Mouse (Mus musculus) brain, adult 2 months (tissue): ENCODE results near the gene Akap9.
A peak's percentile ranks its signal among the peaks of the same experiment; 100 is the strongest.
"Not testable (repeated sequence)": the region's sequence is repeated elsewhere in the genome, so short reads cannot be mapped to it uniquely, and the experiment has no call there.

Experiments used
- DNase-seq: peaks from one replicate; pipeline ENCODE4 v3.0.0; 2011; ENCODE audit warnings: low read depth, low spot score

Akap9 gene

GRCm38 (mm10) chr5:4039351-4039750 is 111.5 kb downstream of the Akap9 start:
- no peak for DNase-seq

GRCm38 (mm10) chr5:4040372-4040771 is 112.5 kb downstream of the Akap9 start:
- no peak for DNase-seq

- no peak for DNase-seq
Measured at GRCm38 (mm10) chr5:4040922-4041321, 113.1 kb downstream of the Akap9 start.

GRCm38 (mm10) chr5:4060313-4060712 is 132.5 kb downstream of the Akap9 start:
- DNase-seq = no peak

- DNase-seq = no peak
Measured at GRCm38 (mm10) chr5:4066476-4067115, 138.7 kb downstream of the Akap9 start.

- no peak for DNase-seq
Measured at GRCm38 (mm10) chr5:4067203-4067602, 139.3 kb downstream of the Akap9 start.

GRCm38 (mm10) chr5:4079086-4079485 is 151.2 kb downstream of the Akap9 start:
- no peak for DNase-seq

- DNase-seq = no peak
Measured at GRCm38 (mm10) chr5:4080861-4081260, 153.0 kb downstream of the Akap9 start.

GRCm38 (mm10) chr5:4081513-4081912 is 153.7 kb downstream of the Akap9 start:
- no peak for DNase-seq

- DNase-seq = no peak
Measured at GRCm38 (mm10) chr5:4084948-4085347, 157.1 kb downstream of the Akap9 start.

- no peak for DNase-seq
Measured at GRCm38 (mm10) chr5:4086309-4086708, 158.5 kb downstream of the Akap9 start.

- DNase-seq = no peak
Measured at GRCm38 (mm10) chr5:4088190-4088589, 160.3 kb downstream of the Akap9 start.

- DNase-seq = no peak
Measured at GRCm38 (mm10) chr5:4094471-4094870, 166.6 kb downstream of the Akap9 start.

GRCm38 (mm10) chr5:4101031-4101430 is 173.2 kb downstream of the Akap9 start:
- DNase-seq = no peak

- no peak for DNase-seq
Measured at GRCm38 (mm10) chr5:4101770-4102169, 173.9 kb downstream of the Akap9 start.

GRCm38 (mm10) chr5:4103626-4104340 is 175.9 kb downstream of the Akap9 start:
- peak; percentile 36 for DNase-seq

- DNase-seq = peak; percentile 99
Measured at GRCm38 (mm10) chr5:4104341-4105040, 176.6 kb downstream of the Akap9 start, which contains the start of gene Cyp51. Cyp51 (minus strand) TSS chr5:4104746.

- no peak for DNase-seq
Measured at GRCm38 (mm10) chr5:4105651-4106186, 177.9 kb downstream of the Akap9 start.

GRCm38 (mm10) chr5:4107056-4107455 is 179.2 kb downstream of the Akap9 start:
- DNase-seq = not testable (repeated sequence)

GRCm38 (mm10) chr5:4112570-4113098 is 184.8 kb downstream of the Akap9 start:
- DNase-seq = no peak
